Mouse (Mus musculus) liver, embryonic 16.5 days (tissue): ENCODE data around the gene Slc7a10. TPM values are rescaled to one million over a fixed set of nuclear protein-coding genes. Genes with fewer than 3 reads are reported as not detected.

Experiments
- polyA plus RNA-seq: library from polyadenylated mRNA; unstranded; fragments of >200 nt; fragmentation: Nextera tagmentation; extraction: Ambion mirVana; gene quantifications from 2 replicates; pipeline ENCODE4 v1.2.1, GENCODE M21; 2015

Slc7a10 gene
- polyA plus RNA-seq, 1 experiment from 2014 or later = 0.50 TPM

Other genes with a start within 250 kb of the Slc7a10 start
- 21.4 and 22.4 TPM in 2 replicates for gene Cebpg, start 129.8 kb upstream of the Slc7a10 start, polyA plus RNA-seq
- gene Cebpa, start 67.1 kb upstream of the Slc7a10 start, polyA plus RNA-seq = 6.8 and 9.1 TPM in 2 replicates
- 0.39 and 0.42 TPM in 2 replicates for gene Lrp3, start 29.1 kb downstream of the Slc7a10 start, polyA plus RNA-seq
- 4.8 and 5.5 TPM in 2 replicates for gene Gpatch1, start 132.1 kb downstream of the Slc7a10 start, polyA plus RNA-seq
- 5.6 and 7.1 TPM in 2 replicates for gene Rhpn2, start 147.8 kb downstream of the Slc7a10 start, polyA plus RNA-seq
- gene Faap24, start 210.5 kb downstream of the Slc7a10 start, polyA plus RNA-seq = 15.0 and 17.1 TPM in 2 replicates
- gene Cep89, start 210.7 kb downstream of the Slc7a10 start, polyA plus RNA-seq = 17.7 and 18.6 TPM in 2 replicates